Mouse (Mus musculus) cerebellum, postnatal 10 days (tissue): ENCODE data around the gene Bcl2a1d.
"Not testable (repeated sequence)": the region's sequence is repeated elsewhere in the genome, so short reads cannot be mapped to it uniquely, and the experiment has no call there.

Experiments used
- DNase-seq, 2 experiments: peaks; one replicate each; pipeline ENCODE4 v3.0.0; 2021; ENCODE audit warnings: mixed read lengths in 2 of 2

The Bcl2a1d gene

DNA sequence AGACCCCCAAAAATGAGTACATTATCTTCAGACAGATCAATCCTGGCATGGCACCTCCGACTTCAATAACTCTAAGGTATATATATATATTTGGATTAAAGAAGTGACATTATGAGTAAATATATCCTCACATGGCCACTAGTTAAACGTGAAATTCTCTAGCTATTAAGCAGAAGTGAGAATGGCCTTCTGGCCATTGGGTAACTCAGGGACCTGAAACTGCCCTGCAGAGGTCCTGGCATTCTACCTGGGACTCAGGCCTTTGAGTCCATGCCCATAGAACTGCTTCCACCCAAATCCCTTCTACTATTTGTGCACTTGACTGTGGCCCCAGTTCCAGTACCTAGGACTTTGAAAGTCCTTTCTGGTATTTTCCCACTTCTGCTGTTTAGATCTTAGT is 40.4 kb downstream of the Bcl2a1d start:
- not testable (repeated sequence) for DNase-seq

- not testable (repeated sequence) for DNase-seq
Measured at GRCm38 (mm10) chr9:88689451-88689850, 42.3 kb downstream of the Bcl2a1d start.

DNA sequence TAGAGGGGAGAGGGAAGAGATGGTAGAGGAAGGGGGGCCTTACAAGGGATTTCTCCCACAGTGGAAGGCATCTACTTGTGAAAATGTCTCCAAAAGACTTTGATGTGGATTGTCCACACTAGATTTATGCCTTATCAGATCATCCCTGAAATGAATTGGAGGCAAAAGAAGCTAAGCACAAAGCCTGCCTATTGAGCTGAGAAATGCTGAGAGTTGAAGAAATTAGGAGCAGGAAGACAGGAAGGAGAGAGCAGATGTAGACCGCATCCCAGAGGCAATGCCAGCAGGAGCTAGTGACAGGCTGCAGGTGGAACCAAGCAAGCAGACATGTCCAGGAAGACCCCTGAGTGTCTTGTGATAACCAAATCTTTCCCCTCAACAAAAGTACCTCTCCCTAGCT is 45.0 kb downstream of the Bcl2a1d start:
- DNase-seq = peak; percentile 49 to 50
